Mouse (Mus musculus) kidney, embryonic 14.5 days (tissue): ENCODE results near the gene Nfib. TPM values are rescaled to one million over a fixed set of nuclear protein-coding genes. Genes with fewer than 3 reads are reported as not detected.

Source experiments
- ATAC-seq: fragments of 200-750 bp; cut with Nextera tagmentation; 2 replicates; pipeline ENCODE4 v1.8.0; 2017; ENCODE audit warnings: moderate number of reproducible peaks, mild to moderate bottlenecking, moderate TSS enrichment, moderate library complexity; ENCODE audit not compliant: low FRiP score, low TSS enrichment
- H3K27ac ChIP-seq: fragments of 300-500 bp; sonication (generic); 2 replicates; pipeline ENCODE4 v1.5.1; 2014; ENCODE audit warnings: low read depth, mild to moderate bottlenecking, low read length, moderate library complexity, mixed read lengths
- H3K27me3 ChIP-seq: fragments of 300-500 bp; sonication (generic); 2 replicates; pipeline ENCODE4 v1.6.1; 2014; ENCODE audit warnings: mild to moderate bottlenecking, low read length; ENCODE audit not compliant: control insufficient read depth, insufficient read depth
- H3K36me3 ChIP-seq: fragments of 300-500 bp; sonication (generic); 2 replicates; pipeline ENCODE4 v1.6.1; 2014; ENCODE audit warnings: low read length, mixed read lengths; ENCODE audit not compliant: control insufficient read depth, insufficient read depth
- H3K4me1 ChIP-seq: fragments of 300-500 bp; sonication (generic); 2 replicates; pipeline ENCODE4 v1.6.1; 2014; ENCODE audit warnings: low read length, mixed read lengths; ENCODE audit not compliant: control insufficient read depth, insufficient read depth
- H3K4me2 ChIP-seq: fragments of 300-500 bp; sonication (generic); replicated peaks from 2 replicates; pipeline ENCODE4 v1.6.1; 2014; ENCODE audit warnings: low read depth, mild to moderate bottlenecking, low read length
- H3K4me3 ChIP-seq: fragments of 300-500 bp; sonication (generic); 2 replicates; pipeline ENCODE4 v1.5.1; 2014; ENCODE audit warnings: mild to moderate bottlenecking, low read length
- H3K9ac ChIP-seq: fragments of 300-500 bp; sonication (generic); 2 replicates; pipeline ENCODE4 v1.6.1; 2014; ENCODE audit warnings: low read depth, mild to moderate bottlenecking, low read length, moderate library complexity
- H3K9me3 ChIP-seq: fragments of 300-500 bp; sonication (generic); 2 replicates; pipeline ENCODE4 v1.6.1; 2016; ENCODE audit warnings: low read length; ENCODE audit not compliant: control insufficient read depth
- WGBS: fragments of 180-500 bp; shearing (Covaris S2); extraction: QIAGEN DNeasy Blood & Tissue Kit; methylation state at CpG from one replicate; pipeline ENCODE4 v1.1.7; 2014; 5-methylcytosine and 5-hydroxymethylcytosine counted together
- polyA plus RNA-seq: library from polyadenylated mRNA; unstranded; fragments of >200 nt; fragmentation: Nextera tagmentation; extraction: Ambion mirVana; gene quantifications from 2 replicates; pipeline ENCODE4 v1.2.1, GENCODE M21; 2014

Gene Nfib
- polyA plus RNA-seq, 1 experiment from 2014 or later: 36.0 TPM

DNA sequence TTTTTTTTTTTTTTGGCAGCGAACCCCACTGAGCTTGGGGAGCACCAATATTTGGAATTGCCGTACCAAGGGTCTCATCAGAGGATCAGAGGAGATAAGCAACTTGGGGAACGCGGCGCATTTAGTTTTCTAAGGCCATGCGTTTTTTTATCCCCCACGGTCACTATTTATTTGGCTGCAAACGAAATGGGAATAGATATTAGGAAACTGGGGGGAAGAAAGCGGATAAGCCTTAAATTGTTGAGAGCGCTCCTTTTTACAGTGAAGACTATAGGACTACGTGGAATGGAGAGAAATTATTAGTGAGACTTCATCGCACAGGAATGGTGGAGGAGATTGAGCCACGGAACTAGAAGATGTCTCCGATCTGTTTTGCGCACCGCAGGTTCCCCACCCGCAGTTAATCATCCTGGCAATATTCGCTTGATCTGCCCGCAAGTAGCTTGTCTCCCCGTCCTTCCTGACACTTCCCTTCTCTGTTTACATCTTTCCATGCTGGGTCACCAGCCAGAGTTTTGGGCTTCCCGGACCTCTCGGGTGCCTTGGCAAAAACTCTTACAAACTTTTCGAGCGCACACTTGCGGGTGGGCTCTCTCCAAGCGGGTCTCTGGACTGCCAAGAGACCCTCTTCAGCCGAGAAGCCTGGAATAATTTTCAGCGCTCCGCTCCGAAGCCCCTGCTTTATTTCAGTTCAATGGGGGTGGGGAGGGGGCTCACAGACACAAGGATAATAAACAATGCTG is 167.3 kb downstream of the Nfib start:
- WGBS: 1% methylated on average over 30 of the region's 30 CpGs
- no peak overlapping the region for H3K27ac ChIP-seq
- no peaks in the 10 kb centered on the region for H3K9me3 ChIP-seq
- peak overlapping the region; percentile 54 for H3K9ac ChIP-seq
- peaks cover 46% of the 10 kb centered on the region for H3K27me3 ChIP-seq
- no peaks in the 10 kb centered on the region for H3K4me1 ChIP-seq
- no peaks in the 10 kb centered on the region for H3K36me3 ChIP-seq
- H3K4me2 ChIP-seq: peak overlapping the region; percentile 69
- no peak for ATAC-seq
- peak overlapping the region; percentile 34 for H3K4me3 ChIP-seq

DNA sequence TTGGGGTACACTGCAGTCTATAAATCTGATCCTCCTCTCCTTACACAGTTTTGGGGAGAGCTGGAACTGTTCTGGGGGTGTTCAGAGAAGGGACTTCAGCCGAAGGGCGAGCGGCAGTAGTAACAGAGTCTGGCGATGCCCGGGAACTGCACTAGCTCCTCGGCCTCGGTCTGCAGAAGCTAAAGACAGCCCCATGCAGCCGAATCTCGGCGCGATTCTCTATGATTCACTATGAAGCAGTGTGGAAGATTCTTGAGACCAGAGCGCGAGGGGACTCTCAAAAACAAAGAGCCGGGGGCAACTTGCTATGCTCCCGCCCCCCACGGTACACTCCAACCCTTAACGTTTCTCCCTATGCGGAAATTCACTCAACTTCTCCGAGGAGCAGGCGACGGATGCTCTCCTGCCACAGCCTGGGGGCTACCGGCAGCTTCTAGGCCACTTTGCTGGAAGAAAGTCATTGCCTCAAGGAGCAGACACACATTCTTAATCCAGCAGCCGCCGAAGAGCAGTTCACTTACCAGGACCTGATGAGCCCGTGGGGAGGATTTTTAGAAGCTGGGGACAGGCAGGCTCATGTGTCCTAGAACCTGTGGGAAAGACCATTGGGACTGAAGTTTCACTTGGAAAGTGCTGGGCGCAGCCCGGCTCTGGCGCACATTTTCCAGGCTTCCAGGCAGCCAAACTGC is 168.1 kb downstream of the Nfib start:
- under 1% methylated on average over 28 of the region's 28 CpGs for WGBS
- Histone ChIP-seq H3K27ac (peak overlapping the region; percentile 51; the same call in 1 of the 2 replicates), H3K9ac (peak overlapping the region; percentile 54), H3K4me3 (peak overlapping the region; percentile 34), H3K27me3 (peaks cover 46% of the 10 kb centered on the region), H3K36me3 (no peaks in the 10 kb centered on the region), H3K9me3 (no peaks in the 10 kb centered on the region), H3K4me2 (peak overlapping the region; percentile 69), H3K4me1 (0 out of 2 replicates have a peak, but pooled peaks cover 1% of the 10 kb centered on the region)
- no peak; the same call in 1 of the 2 replicates for ATAC-seq

DNA sequence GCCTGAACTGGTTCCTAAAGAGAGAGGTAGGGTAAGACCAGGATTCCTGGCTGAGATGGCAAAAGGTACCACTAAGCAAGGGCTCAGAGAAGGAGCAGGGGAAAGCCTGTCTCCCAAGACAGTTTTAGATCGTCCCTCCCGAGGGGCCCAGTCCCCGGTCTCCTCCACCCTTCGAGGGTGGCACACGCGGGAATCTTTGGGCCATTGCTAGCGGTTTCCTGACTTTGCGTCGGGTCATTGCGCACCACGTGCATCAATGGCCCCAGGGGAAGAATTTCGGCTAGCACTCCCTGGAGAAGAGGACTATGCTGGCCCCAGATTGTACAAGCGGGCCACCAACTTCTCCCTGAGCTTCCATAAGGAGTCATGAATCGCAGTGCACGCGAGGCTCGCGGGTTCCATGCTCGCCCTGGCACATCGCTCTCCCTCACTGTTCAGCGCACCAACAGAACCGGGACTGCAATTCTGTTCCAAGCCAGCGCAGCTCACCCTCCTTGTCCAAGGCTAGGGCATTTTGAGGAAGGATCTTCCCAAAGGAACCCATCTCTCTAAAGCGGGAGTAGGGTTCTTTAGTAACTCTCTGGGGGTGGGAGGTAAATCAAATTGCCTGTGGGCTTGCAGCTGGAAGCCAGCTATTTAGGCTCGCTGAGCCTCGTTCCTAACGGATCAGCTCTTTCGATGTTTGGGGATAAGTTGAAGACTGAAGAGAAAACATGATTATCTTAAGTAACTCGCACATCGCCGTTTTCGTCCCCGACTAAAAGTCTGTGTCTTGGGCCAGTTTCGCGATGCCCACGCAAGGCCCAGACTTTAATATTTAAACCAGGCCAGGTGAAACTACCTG is 168.9 kb downstream of the Nfib start:
- Histone ChIP-seq H3K9ac (peak overlapping the region; percentile 54), H3K36me3 (no peaks in the 10 kb centered on the region), H3K9me3 (no peaks in the 10 kb centered on the region), H3K4me1 (peaks cover 4% of the 10 kb centered on the region; the same call in 1 of the 2 replicates), H3K4me2 (peak overlapping the region; percentile 69), H3K27me3 (peaks cover 46% of the 10 kb centered on the region), H3K27ac (peak overlapping the region; percentile 32; the same call in 1 of the 2 replicates), H3K4me3 (peak overlapping the region; percentile 34)
- ATAC-seq: no peak
- WGBS: 4% methylated on average over 36 of the region's 36 CpGs

DNA sequence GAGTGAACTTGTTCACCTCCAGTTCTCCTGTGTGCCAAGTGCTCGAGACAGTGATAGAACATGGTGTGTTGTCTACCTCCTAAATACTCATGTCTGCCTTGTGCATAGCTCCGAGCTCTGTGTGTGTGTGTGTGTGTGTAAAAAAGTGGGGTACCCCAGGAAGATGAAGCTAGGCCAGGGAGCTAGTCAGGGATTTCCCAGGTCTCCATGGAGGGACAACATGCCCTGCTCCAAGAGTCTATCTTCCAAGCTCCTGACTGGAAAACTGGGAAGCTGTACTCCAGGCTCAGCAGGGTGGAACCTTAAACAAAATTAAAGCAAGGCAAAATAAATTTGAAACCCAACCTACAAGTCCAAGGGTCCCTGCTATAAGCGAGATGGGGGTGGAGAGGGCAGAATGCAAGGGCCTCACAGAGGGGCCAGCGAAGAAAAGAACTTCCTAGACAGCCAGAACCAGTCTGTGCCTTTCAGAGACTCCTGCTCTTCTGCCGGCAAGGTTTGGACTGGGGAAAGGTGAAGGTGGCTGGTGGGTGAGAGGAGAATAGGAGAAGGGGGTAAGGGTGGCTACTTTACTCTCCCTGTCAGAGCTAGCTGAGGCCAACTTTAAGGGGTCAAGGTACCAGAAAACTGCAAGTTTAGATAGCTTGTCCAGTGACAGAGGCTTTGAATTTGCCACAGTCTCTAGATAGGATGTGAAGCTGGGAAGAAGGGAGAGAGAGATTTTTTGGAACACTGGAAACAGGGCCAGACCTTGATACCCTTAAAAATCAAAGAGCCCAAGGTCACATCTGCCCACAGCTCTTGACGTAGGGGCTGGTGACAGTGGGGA is 169.7 kb downstream of the Nfib start:
- Histone ChIP-seq H3K9ac (no peak overlapping the region), H3K9me3 (no peaks in the 10 kb centered on the region), H3K4me3 (no peak overlapping the region; the same call in 1 of the 2 replicates), H3K4me2 (peak overlapping the region; percentile 69; the same call in 1 of the 2 replicates), H3K27ac (no peak overlapping the region), H3K36me3 (no peaks in the 10 kb centered on the region), H3K4me1 (peaks cover 9% of the 10 kb centered on the region; the same call in 1 of the 2 replicates), H3K27me3 (peaks cover 42% of the 10 kb centered on the region)
- no peak for ATAC-seq
- 44% methylated on average over 6 of the region's 6 CpGs for WGBS

DNA sequence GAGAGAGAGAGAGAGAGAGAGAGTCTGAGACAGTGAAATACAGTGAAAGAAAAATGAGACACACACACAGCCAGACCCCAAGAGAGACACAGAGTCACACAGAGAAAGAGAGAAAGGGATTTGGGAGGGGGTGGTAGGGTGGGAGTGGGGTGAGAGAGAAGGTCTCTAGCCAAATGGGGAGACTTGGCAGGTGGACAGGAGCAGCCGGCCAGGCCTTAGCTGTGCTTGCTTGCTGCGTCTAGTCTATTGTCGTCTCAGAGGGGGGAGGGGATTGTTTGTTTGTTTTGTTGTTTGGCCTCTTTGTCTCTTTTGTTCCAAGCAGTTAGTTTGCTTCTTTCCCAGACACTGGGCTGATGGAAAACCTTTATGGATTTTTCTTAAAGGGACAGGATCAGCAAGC is 172.3 kb downstream of the Nfib start:
- H3K27me3 ChIP-seq: peaks cover 37% of the 10 kb centered on the region

DNA sequence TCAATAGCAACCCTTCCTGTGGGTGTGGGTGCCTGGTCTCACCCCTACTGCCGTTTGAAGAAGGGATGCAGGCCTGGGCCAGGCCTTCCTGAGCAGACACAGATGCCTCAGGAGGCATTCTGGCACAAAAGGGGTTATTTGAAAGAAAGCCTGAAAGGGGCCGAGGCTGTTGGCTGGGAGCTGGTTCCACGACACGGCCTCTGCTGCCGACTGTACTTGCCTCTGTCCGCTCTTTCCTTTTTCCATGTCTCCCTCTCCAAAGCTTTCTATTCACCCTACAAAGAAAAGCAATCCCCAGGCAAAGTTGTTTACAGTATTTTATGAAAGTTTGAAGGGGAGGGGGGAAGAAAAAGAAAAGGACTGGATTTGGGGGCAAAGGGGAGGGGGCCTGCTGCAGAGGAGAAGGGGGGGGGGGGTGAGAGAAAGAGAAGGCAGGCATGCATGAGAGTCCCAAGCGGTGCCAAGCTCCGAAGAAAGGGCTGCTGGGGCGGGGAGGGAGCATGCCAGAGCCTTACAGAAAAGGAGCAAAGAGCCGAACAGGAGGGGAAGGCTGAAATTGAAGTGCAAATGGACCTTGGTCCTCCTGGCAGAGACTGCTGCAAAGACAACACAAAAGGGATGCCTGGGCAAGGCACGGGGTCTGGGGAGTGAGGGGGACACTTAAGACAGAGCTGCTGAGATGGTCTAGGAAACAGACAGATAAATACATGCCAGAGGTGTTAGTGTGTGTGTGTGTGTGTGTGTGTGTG is 172.9 kb downstream of the Nfib start:
- Histone ChIP-seq H3K27ac (no peak overlapping the region; the same call in 1 of the 2 replicates), H3K27me3 (peaks cover 35% of the 10 kb centered on the region), H3K36me3 (no peaks in the 10 kb centered on the region), H3K9ac (0 out of 2 replicates have a peak overlapping the region, but pooled peaks have one; percentile 28), H3K9me3 (no peaks in the 10 kb centered on the region), H3K4me2 (peak overlapping the region; percentile 17; the same call in 1 of the 2 replicates), H3K4me1 (peaks cover 13% of the 10 kb centered on the region; the same call in 1 of the 2 replicates), H3K4me3 (no peak overlapping the region)
- ATAC-seq: no peak
- 19% methylated on average over 11 of the region's 11 CpGs for WGBS

More for the DNA sequence above, 172.3 kb downstream of the Nfib start:
- no peak for ATAC-seq
- H3K9me3 ChIP-seq: no peaks in the 10 kb centered on the region
- H3K4me2 ChIP-seq: no peak overlapping the region
- peaks cover 13% of the 10 kb centered on the region; the same call in 1 of the 2 replicates for H3K4me1 ChIP-seq
- WGBS: 38% methylated on average over 3 of the region's 3 CpGs
- no peak overlapping the region for H3K9ac ChIP-seq
- no peak overlapping the region for H3K4me3 ChIP-seq
- no peak overlapping the region for H3K27ac ChIP-seq
- H3K36me3 ChIP-seq: no peaks in the 10 kb centered on the region

DNA sequence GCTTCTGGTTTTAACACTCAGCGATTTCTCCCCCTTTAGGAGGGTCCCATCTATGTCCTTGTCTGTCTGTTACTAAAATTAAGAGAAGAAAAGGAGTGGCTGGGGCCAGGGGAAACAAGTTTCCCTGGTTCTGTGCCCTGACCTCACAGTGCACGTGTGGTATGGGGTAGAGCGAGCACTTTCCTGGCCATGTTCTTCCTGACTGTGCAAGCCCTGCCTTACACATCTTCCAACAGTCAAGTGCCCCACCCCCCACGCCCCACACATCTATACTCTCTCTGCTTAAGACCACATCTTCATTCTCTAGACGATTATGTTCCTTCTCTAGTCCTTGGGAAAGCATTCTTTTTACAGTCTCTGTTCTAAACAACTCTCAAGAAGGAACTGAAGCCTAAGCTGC is 173.6 kb downstream of the Nfib start:
- Histone ChIP-seq H3K9ac (no peak overlapping the region), H3K9me3 (no peaks in the 10 kb centered on the region), H3K4me3 (no peak overlapping the region), H3K4me1 (peaks cover 13% of the 10 kb centered on the region; the same call in 1 of the 2 replicates), H3K36me3 (no peaks in the 10 kb centered on the region), H3K27me3 (peaks cover 31% of the 10 kb centered on the region), H3K4me2 (peak overlapping the region; percentile 17; the same call in 1 of the 2 replicates), H3K27ac (peak overlapping the region; percentile 56; the same call in 1 of the 2 replicates)
- no peak for ATAC-seq
- WGBS: 59% methylated on average over 5 of the region's 5 CpGs
